Mouse (Mus musculus) thymus, adult 2 months (tissue): Measurements from ENCODE around the gene Flt3.

ENCODE experiments used
- CTCF ChIP-seq: fragments of 200-500 bp; IDR thresholded peaks from 2 replicates; pipeline ENCODE4 v1.5.1; 2012; ENCODE audit warnings: mild to moderate bottlenecking, control low read depth, low read length, moderate library complexity, borderline replicate concordance; ENCODE audit not compliant: control insufficient read depth, poor library complexity, insufficient read depth; ENCODE audit errors: extremely low read depth
- POLR2A ChIP-seq: fragments of 200-500 bp; IDR thresholded peaks from 2 replicates; pipeline ENCODE4 v1.6.1; 2012; ENCODE audit warnings: mild to moderate bottlenecking, low read length, control low read depth, moderate library complexity; ENCODE audit not compliant: control insufficient read depth, poor library complexity, insufficient read depth; ENCODE audit errors: extremely low read depth

- TF ChIP-seq POLR2A (no peak), CTCF (no peak)
Observed at GRCm38 (mm10) chr5:147445252-147445651, 45.0 kb upstream of the Flt3 start.
